Mouse (Mus musculus): ENCODE measurements at regions not wholly inside any gene's neighbourhood (a gene's known extent, or its start where the extent isn't known, plus 50 kb on each side); places are given as distances from the start of the nearest gene placed in this dataset.

- 0 out of 2 replicates have a peak, but pooled peaks have one; percentile 45 for TF ChIP-seq MAFK (IDR thresholded peaks at IDR 0.05; ENCODE audit: insufficient replicate concordance, low read length)
- 0 out of 2 replicates have a peak, but pooled peaks have one; percentile 10 for TF ChIP-seq KAT2A (IDR thresholded peaks at IDR 0.05; ENCODE audit: insufficient replicate concordance, low read length)
- peak; percentile 93 for TF ChIP-seq TCF12 (IDR thresholded peaks at IDR 0.05; ENCODE audit: low read depth, low read length)
- TF ChIP-seq JUND (conservative IDR thresholded peaks at IDR 0.05; ENCODE audit: low read depth, low read length): peak; percentile 72
- TF ChIP-seq EP300 (IDR thresholded peaks at IDR 0.05; ENCODE audit: low read length): peak; percentile 97
Measured at GRCm38 (mm10) chr10:8952922-8953321, 67.1 kb upstream of the Sash1 start (continued).

GRCm38 (mm10) chr10:8951937-8952336 is 66.1 kb upstream of the Sash1 start:
- dilution Hi-C loops (cut with MboI; ENCODE audit: extremely low pct_ligation_motif_present, extremely low pct_unique_long_range_greater_than_20kb, low sequenced_read_pairs): no loop called here
- Histone ChIP-seq H3K4me1 (ENCODE audit: control insufficient read depth in 1 of 2, insufficient read depth in 2 of 2) (peaks cover 53 to 90% of the 10 kb centered on the region in 2 experiments), H3K27me3 (replicated peaks) (no peaks in the 10 kb centered on the region), H3K9ac (ENCODE audit: insufficient read depth, low read depth) (no peak overlapping the region), H3K27ac (ENCODE audit: insufficient read depth, low read depth) (peak overlapping the region; percentile 96), H3K36me3 (replicated peaks in 1 of 2; ENCODE audit: control insufficient read depth in 1 of 2, insufficient read depth in 1 of 2, low read length in 1 of 2) (no peaks in the 10 kb centered on the region), H3K4me2 (ENCODE audit: insufficient read depth, low read depth, poor library complexity, severe bottlenecking) (no peak overlapping the region), H3K4me3 (replicated peaks in 1 of 3; ENCODE audit: low read depth in 2 of 3, low read length in 2 of 3, poor library complexity in 1 of 3) (peak overlapping the region in 1 of 3 experiments; percentile 15), H3K9me3 (replicated peaks; ENCODE audit: low read length) (no peaks in the 10 kb centered on the region), H3K79me2 (replicated peaks; ENCODE audit: control insufficient read depth, extremely low read depth, insufficient read depth, poor library complexity, severe bottlenecking) (no peaks in the 10 kb centered on the region)
- no peak for TF ChIP-seq PAX5 (IDR thresholded peaks at IDR 0.05; ENCODE audit: low read length)
- TF ChIP-seq POLR2AphosphoS2 (IDR thresholded peaks at IDR 0.05; ENCODE audit: low read depth, low read length): no peak
- 0 out of 2 replicates have a peak, but pooled peaks have one; percentile 36 for TF ChIP-seq MAFK (IDR thresholded peaks at IDR 0.05; ENCODE audit: insufficient replicate concordance, low read length)
- no peak for TF ChIP-seq USF2 (conservative IDR thresholded peaks at IDR 0.05; ENCODE audit: low read depth, low read length)
- 0 out of 2 replicates have a peak, but pooled peaks have one; percentile 20 for TF ChIP-seq NRF1 (IDR thresholded peaks at IDR 0.05; ENCODE audit: low read depth, low read length)
- peak; percentile 19; the same call in 1 of the 2 replicates for TF ChIP-seq ETS1 (conservative IDR thresholded peaks at IDR 0.05; ENCODE audit: low read depth, low read length)
- TF ChIP-seq SIN3A (IDR thresholded peaks at IDR 0.05; ENCODE audit: low read length): no peak
- TF ChIP-seq JUN (IDR thresholded peaks at IDR 0.05; ENCODE audit: insufficient read depth, low read depth, low read length): no peak
- TF ChIP-seq SMC3 (IDR thresholded peaks at IDR 0.05; ENCODE audit: low read depth, low read length): no peak
- TF ChIP-seq TBP (conservative IDR thresholded peaks at IDR 0.05; ENCODE audit: low read depth, low read length): no peak
- no peak for TF ChIP-seq HCFC1 (IDR thresholded peaks at IDR 0.05; ENCODE audit: low read depth, low read length)
- no peak for TF ChIP-seq USF1 (IDR thresholded peaks at IDR 0.05; ENCODE audit: low read depth, low read length)
- TF ChIP-seq MEF2A (IDR thresholded peaks at IDR 0.05; ENCODE audit: borderline replicate concordance, low read depth, low read length): no peak
- no peak for TF ChIP-seq E2F4 (IDR thresholded peaks at IDR 0.05; ENCODE audit: insufficient replicate concordance, low read depth, low read length)
- no peak for TF ChIP-seq GABPA (IDR thresholded peaks at IDR 0.05; ENCODE audit: insufficient replicate concordance, low read depth, low read length)
- no peak for TF ChIP-seq MAX (IDR thresholded peaks at IDR 0.05; ENCODE audit: low read length)
- TF ChIP-seq POLR2A (IDR thresholded peaks at IDR 0.05; ENCODE audit: low read depth, low read length): no peak
- no peak for TF ChIP-seq BHLHE40 (IDR thresholded peaks at IDR 0.05; ENCODE audit: low read depth, low read length)
- TF ChIP-seq ZKSCAN1 (IDR thresholded peaks at IDR 0.05; ENCODE audit: borderline replicate concordance, low read depth, low read length): no peak
- no peak for TF ChIP-seq MXI1 (IDR thresholded peaks at IDR 0.05; ENCODE audit: low read depth, low read length)
- no peak for TF ChIP-seq CHD1 (IDR thresholded peaks at IDR 0.05; ENCODE audit: low read depth, low read length)
- no peak for TF ChIP-seq ZC3H11A (IDR thresholded peaks at IDR 0.05; ENCODE audit: low read depth, low read length)
- 0 out of 2 replicates have a peak, but pooled peaks have one; percentile 10 for TF ChIP-seq TCF12 (IDR thresholded peaks at IDR 0.05; ENCODE audit: low read depth, low read length)
- no peak for TF ChIP-seq JUND (conservative IDR thresholded peaks at IDR 0.05; ENCODE audit: low read depth, low read length)
- DNase-seq (ENCODE audit: extremely low read depth): no peak
- in situ Hi-C loops (cut with MboI; ENCODE audit: low pct_ligation_motif_present, low pct_unique_long_range_greater_than_20kb, low sequenced_read_pairs): loop anchor here (5.0 to 25.0 kb wide), 3 partner anchors 35 to 1115 kb away; partner anchors contain the start of gene Zc3h12d

Measured in CH12.LX (cell line).